Mouse (Mus musculus): Measurements from ENCODE around the gene Spocd1. TPM values are rescaled to one million over a fixed set of nuclear protein-coding genes. Genes with fewer than 3 reads are reported as not detected.
A peak's percentile ranks its signal among the peaks of the same experiment; 100 is the strongest.

Gene Spocd1
- polyA plus RNA-seq, 1 experiment from 2014 or later, result not detected

DNA sequence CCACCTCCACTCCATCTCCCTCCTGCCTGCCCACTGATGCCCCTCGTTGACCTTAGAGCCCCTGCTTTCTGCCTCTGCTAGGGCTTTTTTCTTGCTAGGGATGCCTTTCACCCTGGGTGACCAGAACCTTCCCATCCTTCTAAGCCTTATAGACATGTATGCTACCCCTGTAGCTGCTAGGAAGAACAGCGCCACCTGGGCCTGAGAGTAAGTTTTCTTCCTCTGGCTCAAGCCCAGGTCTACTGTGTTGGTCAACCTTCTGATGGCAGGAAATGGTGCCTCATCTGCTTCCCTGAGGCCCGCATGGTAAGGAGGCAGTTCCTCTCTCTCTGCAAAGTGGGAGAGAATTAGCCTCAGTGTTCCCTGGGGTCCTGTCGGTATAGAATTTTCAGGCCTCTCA lies 67.0 kb downstream of the Spocd1 start:
- Histone ChIP-seq H3K27ac (no peak overlapping the region), H3K4me2 (no peak overlapping the region), H3K9me3 (no peaks in the 10 kb centered on the region), H3K9ac (no peak overlapping the region), H3K4me3 (replicated peaks) (no peak overlapping the region), H3K4me1 (peaks cover 15% of the 10 kb centered on the region), H3K36me3 (replicated peaks) (peaks cover 13% of the 10 kb centered on the region), H3K27me3 (peaks cover 6% of the 10 kb centered on the region; the same call in 1 of the 2 replicates)
- 87% methylated on average over 4 of the region's 4 CpGs for WGBS
- ATAC-seq (ENCODE audit: low FRiP score), result no peak

DNA sequence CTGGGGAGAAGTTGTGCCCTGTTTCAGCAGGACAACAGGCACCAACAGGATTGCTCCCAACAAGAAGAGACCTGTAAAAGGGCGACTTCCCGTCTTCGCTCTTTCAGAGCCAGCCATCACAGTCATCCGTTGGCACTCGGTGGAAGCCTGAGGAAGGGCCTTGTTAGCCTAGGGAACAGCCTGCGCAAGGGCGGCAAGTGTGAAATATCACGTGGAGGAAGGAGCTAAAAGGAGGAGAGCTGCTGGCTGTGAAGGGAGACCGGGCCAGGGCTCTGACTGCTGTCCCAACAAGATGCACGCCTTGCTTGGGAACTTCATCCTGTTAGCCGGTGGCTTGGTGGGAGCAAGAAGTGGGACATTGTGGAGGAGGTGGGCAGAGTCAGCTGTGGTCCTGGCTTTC lies 69.1 kb downstream of the Spocd1 start:
- Histone ChIP-seq H3K9ac (peak overlapping the region; percentile 8; the same call in 1 of the 2 replicates), H3K27me3 (peaks cover 4% of the 10 kb centered on the region; the same call in 1 of the 2 replicates), H3K4me3 (replicated peaks) (no peak overlapping the region), H3K36me3 (replicated peaks) (peaks cover 2% of the 10 kb centered on the region; the same call in 1 of the 2 replicates), H3K27ac (no peak overlapping the region), H3K4me1 (peaks cover 22% of the 10 kb centered on the region), H3K4me2 (no peak overlapping the region), H3K9me3 (no peaks in the 10 kb centered on the region)
- 78% methylated on average over 11 of the region's 11 CpGs for WGBS
- ATAC-seq (ENCODE audit: low FRiP score), result no peak

DNA sequence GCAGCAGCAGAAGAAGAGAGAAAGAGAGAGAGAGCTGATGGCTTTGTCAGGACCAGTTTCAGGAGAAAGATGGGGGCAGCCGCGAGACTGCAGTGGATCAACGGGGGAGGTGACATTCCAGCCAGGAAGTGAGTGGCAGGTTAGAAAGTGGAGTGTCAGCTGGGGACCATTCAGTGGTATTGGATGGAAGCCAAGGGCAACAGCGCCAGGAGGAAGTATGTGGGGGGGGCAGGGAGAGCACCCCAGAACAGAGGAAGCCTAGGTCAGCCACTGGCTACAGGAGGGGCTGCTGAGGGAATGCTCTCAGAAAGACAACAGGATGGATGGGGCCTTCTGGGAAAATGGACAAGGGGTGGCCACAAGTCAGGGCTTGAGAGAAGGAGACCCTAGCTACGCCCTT lies 72.7 kb downstream of the Spocd1 start:
- Histone ChIP-seq H3K4me2 (no peak overlapping the region), H3K27me3 (peaks cover 22% of the 10 kb centered on the region; the same call in 1 of the 2 replicates), H3K36me3 (replicated peaks) (no peaks in the 10 kb centered on the region), H3K9ac (no peak overlapping the region; the same call in 1 of the 2 replicates), H3K4me1 (peaks cover 23% of the 10 kb centered on the region), H3K27ac (peak overlapping the region; percentile 19; the same call in 1 of the 2 replicates), H3K9me3 (no peaks in the 10 kb centered on the region), H3K4me3 (replicated peaks) (no peak overlapping the region)
- no peak for ATAC-seq (ENCODE audit: low FRiP score)
- 54% methylated on average over 5 of the region's 5 CpGs for WGBS

DNA sequence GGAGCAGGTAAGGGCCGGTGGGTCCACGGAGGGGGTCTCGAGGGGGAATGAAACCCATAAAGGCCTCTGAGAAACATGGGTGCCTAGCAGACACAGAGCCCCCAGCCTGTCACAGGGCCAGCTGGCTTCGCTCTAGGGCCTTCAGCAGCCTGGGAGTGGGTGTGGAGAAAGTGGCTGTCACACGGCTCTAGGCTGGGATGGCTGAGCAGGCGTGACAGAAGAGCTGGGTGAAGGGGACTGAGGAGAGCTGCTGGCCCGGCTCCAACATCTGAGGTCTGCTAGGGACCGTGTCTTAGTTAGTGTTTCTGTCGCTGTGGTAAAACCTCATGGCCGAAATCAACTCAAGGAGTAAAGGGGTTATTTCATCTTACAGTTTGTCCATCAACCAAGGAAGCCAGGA lies 73.1 kb downstream of the Spocd1 start:
- 73% methylated on average over 10 of the region's 10 CpGs for WGBS
- no peaks in the 10 kb centered on the region for H3K36me3 ChIP-seq (replicated peaks)
- H3K27ac ChIP-seq, result peak overlapping the region; percentile 19; the same call in 1 of the 2 replicates
- H3K4me3 ChIP-seq (replicated peaks), result no peak overlapping the region
- no peak overlapping the region for H3K4me2 ChIP-seq
- ATAC-seq (ENCODE audit: low FRiP score), result no peak
- peaks cover 26% of the 10 kb centered on the region for H3K4me1 ChIP-seq
- H3K9me3 ChIP-seq, result no peaks in the 10 kb centered on the region
- H3K27me3 ChIP-seq, result peaks cover 26% of the 10 kb centered on the region; the same call in 1 of the 2 replicates
- H3K9ac ChIP-seq, result no peak overlapping the region; the same call in 1 of the 2 replicates

DNA sequence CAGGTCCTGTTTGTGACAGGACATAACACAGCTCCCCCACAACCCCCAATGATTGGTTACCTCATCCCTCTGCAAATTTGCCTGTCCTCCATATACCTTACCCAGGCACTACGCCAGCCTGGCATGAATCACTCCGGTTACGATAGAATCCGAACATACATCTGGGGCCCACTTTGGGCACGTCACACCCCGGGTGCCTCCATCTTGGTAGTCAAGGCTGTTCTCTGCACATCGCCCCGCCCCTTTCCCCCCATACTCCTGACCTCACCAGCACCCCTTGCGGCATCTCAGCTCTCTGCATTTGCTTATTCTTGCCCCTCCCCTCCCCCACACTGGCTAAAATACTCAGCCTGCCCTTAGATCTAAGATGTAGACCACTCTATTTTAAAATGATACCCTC lies 76.5 kb downstream of the Spocd1 start:
- H3K36me3 ChIP-seq (replicated peaks), result peaks cover 22% of the 10 kb centered on the region
- H3K4me2 ChIP-seq, result no peak overlapping the region
- H3K9ac ChIP-seq, result no peak overlapping the region
- WGBS, result 64% methylated on average over 9 of the region's 9 CpGs
- no peak overlapping the region for H3K27ac ChIP-seq
- peaks cover 41% of the 10 kb centered on the region for H3K27me3 ChIP-seq
- no peak for ATAC-seq (ENCODE audit: low FRiP score)
- no peak overlapping the region for H3K4me3 ChIP-seq (replicated peaks)
- peaks cover 22% of the 10 kb centered on the region for H3K4me1 ChIP-seq
- H3K9me3 ChIP-seq, result no peaks in the 10 kb centered on the region

DNA sequence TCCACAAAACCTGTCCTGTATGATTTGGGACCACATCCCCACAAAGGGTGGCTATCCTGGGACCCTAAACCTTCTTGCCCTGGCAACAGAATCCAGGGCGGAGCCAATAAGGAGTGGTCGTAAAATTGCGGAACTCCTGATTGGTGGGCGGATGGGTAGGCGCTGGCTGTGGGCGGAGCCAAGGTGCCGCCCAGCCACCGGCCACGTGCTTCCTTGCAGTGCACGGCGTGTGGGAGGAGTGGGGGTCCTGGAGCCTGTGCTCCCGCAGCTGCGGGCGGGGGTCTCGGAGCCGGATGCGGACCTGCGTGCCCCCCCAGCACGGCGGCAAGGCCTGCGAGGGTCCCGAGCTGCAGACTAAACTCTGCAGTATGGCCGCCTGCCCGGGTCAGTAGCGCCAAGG lies 77.5 kb downstream of the Spocd1 start:
- Histone ChIP-seq H3K27me3 (peaks cover 41% of the 10 kb centered on the region), H3K4me3 (replicated peaks) (peak overlapping the region; percentile 31), H3K27ac (no peak overlapping the region), H3K4me2 (peak overlapping the region; percentile 58), H3K4me1 (peaks cover 17% of the 10 kb centered on the region), H3K9ac (0 out of 2 replicates have a peak overlapping the region, but pooled peaks have one; percentile 33), H3K36me3 (replicated peaks) (peaks cover 26% of the 10 kb centered on the region), H3K9me3 (no peaks in the 10 kb centered on the region)
- 11% methylated on average over 25 of the region's 25 CpGs for WGBS
- peak; percentile 47; the same call in 1 of the 2 replicates for ATAC-seq (ENCODE audit: low FRiP score)

Other genes starting within 250 kb of the Spocd1 start
- gene Tmem39b, start 232.4 kb upstream of the Spocd1 start, polyA plus RNA-seq (2016; fragmentation: Nextera tagmentation; extraction: Ambion mirVana), result 18.5 and 21.9 TPM in 2 replicates
- 229 and 231 TPM in 2 replicates for gene Khdrbs1, start 186.9 kb upstream of the Spocd1 start, polyA plus RNA-seq (2016; fragmentation: Nextera tagmentation; extraction: Ambion mirVana)
- gene Ptp4a2, start 118.0 kb upstream of the Spocd1 start, polyA plus RNA-seq (2016; fragmentation: Nextera tagmentation; extraction: Ambion mirVana), result 375 and 407 TPM in 2 replicates
- 5.6 and 7.3 TPM in 2 replicates for gene Adgrb2, start 55.6 kb downstream of the Spocd1 start, polyA plus RNA-seq (2016; fragmentation: Nextera tagmentation; extraction: Ambion mirVana)
- 10.8 and 14.8 TPM in 2 replicates for gene Col16a1, start 118.6 kb downstream of the Spocd1 start, polyA plus RNA-seq (2016; fragmentation: Nextera tagmentation; extraction: Ambion mirVana)
- gene Pef1, start 173.3 kb downstream of the Spocd1 start, polyA plus RNA-seq (2016; fragmentation: Nextera tagmentation; extraction: Ambion mirVana), result 60.4 and 61.4 TPM in 2 replicates
- gene Hcrtr1, start 210.1 kb downstream of the Spocd1 start, polyA plus RNA-seq (2016; fragmentation: Nextera tagmentation; extraction: Ambion mirVana), result 0.10 TPM in 1 of 2 replicates, not detected in the other
- 4.1 and 4.6 TPM in 2 replicates for gene Tinagl1, start 245.9 kb downstream of the Spocd1 start, polyA plus RNA-seq (2016; fragmentation: Nextera tagmentation; extraction: Ambion mirVana)

All from forebrain, embryonic 12.5 days (tissue).